Mouse (Mus musculus) MEL (cell line): ENCODE results near the gene Nudt15. TPM values are rescaled to one million over a fixed set of nuclear protein-coding genes. Genes with fewer than 3 reads are reported as not detected.

Experiments
- DNase-seq: peaks from one replicate; pipeline ENCODE4 v3.0.0; 2011; ENCODE audit warnings: low read depth, low spot score
- H3K27ac ChIP-seq: 2 replicates; pipeline ENCODE4 v1.5.1; 2012; ENCODE audit warnings: low read depth, mild to moderate bottlenecking, control low read depth, low read length, moderate library complexity; ENCODE audit not compliant: control insufficient read depth
- H3K27me3 ChIP-seq, 2 experiments: fragments of 150-350 bp in 1 of 2; sonication (generic) in 1 of 2; 2 replicates each; pipeline ENCODE4 v1.6.1; 2012; ENCODE audit warnings: low read length in 2 of 2, mild to moderate bottlenecking in 2 of 2, improper control_type of control experiment in 1 of 2, moderate library complexity in 1 of 2; ENCODE audit not compliant: insufficient read depth in 2 of 2, control insufficient read depth in 1 of 2
- H3K36me3 ChIP-seq, 2 experiments: 2 replicates each; pipeline ENCODE4 v1.6.1; 2012 to 2014; ENCODE audit warnings: low read length in 2 of 2, improper control_type of control experiment in 1 of 2, inconsistent platforms in 1 of 2, mild to moderate bottlenecking in 1 of 2; ENCODE audit not compliant: insufficient read depth in 2 of 2, control insufficient read depth in 1 of 2
- H3K4me1 ChIP-seq, 2 experiments: fragments of 150-350 bp in 1 of 2; sonication (generic) in 1 of 2; 2 replicates each; pipeline ENCODE4 v1.6.1; 2012; ENCODE audit warnings: low read length in 2 of 2, improper control_type of control experiment in 1 of 2, mild to moderate bottlenecking in 1 of 2; ENCODE audit not compliant: insufficient read depth in 2 of 2, control insufficient read depth in 1 of 2
- H3K4me3 ChIP-seq, 2 experiments: fragments of 150-350 bp in 1 of 2; sonication (generic) in 1 of 2; 2 replicates each; pipeline ENCODE4 v1.5.1; 2012; ENCODE audit warnings: low read depth in 2 of 2, low read length in 2 of 2, mild to moderate bottlenecking in 2 of 2, moderate library complexity in 2 of 2, control low read depth in 1 of 2, improper control_type of control experiment in 1 of 2; ENCODE audit not compliant: control insufficient read depth in 1 of 2, insufficient read depth in 1 of 2
- H3K79me2 ChIP-seq: 2 replicates; pipeline ENCODE4 v1.6.1; 2012; ENCODE audit warnings: mild to moderate bottlenecking, low read length, moderate library complexity; ENCODE audit not compliant: control insufficient read depth, poor library complexity, insufficient read depth
- H3K9ac ChIP-seq: 2 replicates; pipeline ENCODE4 v1.6.1; 2012; ENCODE audit warnings: low read depth, mild to moderate bottlenecking, control low read depth, low read length, moderate library complexity; ENCODE audit not compliant: control insufficient read depth, poor library complexity, severe bottlenecking
- H3K9me3 ChIP-seq: fragments of 150-350 bp; sonication (generic); replicated peaks from 2 replicates; pipeline ENCODE4 v1.6.1; 2012; ENCODE audit warnings: mild to moderate bottlenecking, low read length, improper control_type of control experiment, moderate library complexity; ENCODE audit not compliant: insufficient read depth
- CTCF ChIP-seq, 3 experiments: IDR thresholded peaks in 2 of 3; conservative IDR thresholded peaks in 1 of 3; 2 replicates each; pipeline ENCODE4 v1.5.1; 2011 to 2012; ENCODE audit warnings: low read length in 3 of 3, low read depth in 2 of 3, mild to moderate bottlenecking in 2 of 3, improper control_type of control experiment in 1 of 3, inconsistent platforms in 1 of 3, mixed read lengths in 1 of 3, moderate library complexity in 1 of 3; ENCODE audit not compliant: control insufficient read depth in 1 of 3, insufficient read depth in 1 of 3, poor library complexity in 1 of 3, severe bottlenecking in 1 of 3
- EP300 ChIP-seq, 2 experiments: IDR thresholded peaks; 2 replicates each; pipeline ENCODE4 v1.6.1; 2011; ENCODE audit warnings: improper control_type of control experiment in 2 of 2, low read length in 2 of 2, low read depth in 1 of 2, mild to moderate bottlenecking in 1 of 2
- GABPA ChIP-seq: IDR thresholded peaks from 2 replicates; pipeline ENCODE4 v1.6.1; 2012; ENCODE audit warnings: low read depth, mild to moderate bottlenecking, inconsistent platforms, low read length, improper control_type of control experiment, moderate library complexity
- GATA1 ChIP-seq: IDR thresholded peaks from 2 replicates; pipeline ENCODE4 v1.6.1; 2011; ENCODE audit warnings: low read depth, low read length, improper control_type of control experiment
- HCFC1 ChIP-seq: IDR thresholded peaks from 2 replicates; pipeline ENCODE4 v1.6.1; 2012; ENCODE audit warnings: low read depth, mild to moderate bottlenecking, inconsistent platforms, low read length, improper control_type of control experiment, moderate library complexity
- MAFK ChIP-seq: IDR thresholded peaks from 2 replicates; pipeline ENCODE4 v1.6.1; 2011; ENCODE audit warnings: low read depth, mild to moderate bottlenecking, low read length, improper control_type of control experiment, borderline replicate concordance
- MAZ ChIP-seq: IDR thresholded peaks from 2 replicates; pipeline ENCODE4 v1.6.1; 2012; ENCODE audit warnings: low read depth, mild to moderate bottlenecking, inconsistent platforms, low read length, improper control_type of control experiment
- MEF2A ChIP-seq: IDR thresholded peaks from 2 replicates; pipeline ENCODE4 v1.6.1; 2014; ENCODE audit warnings: low read depth, mild to moderate bottlenecking, inconsistent platforms, low read length, improper control_type of control experiment; ENCODE audit not compliant: poor library complexity, insufficient replicate concordance, severe bottlenecking; ENCODE audit errors: extremely low read depth
- MYB ChIP-seq: IDR thresholded peaks from 2 replicates; pipeline ENCODE4 v1.6.1; 2011; ENCODE audit warnings: mild to moderate bottlenecking, low read depth, low read length, improper control_type of control experiment
- MYC ChIP-seq: IDR thresholded peaks from 2 replicates; pipeline ENCODE4 v1.6.1; 2011; ENCODE audit warnings: low read depth, mild to moderate bottlenecking, low read length, improper control_type of control experiment, moderate library complexity
- NELFE ChIP-seq: IDR thresholded peaks from 2 replicates; pipeline ENCODE4 v1.6.1; 2011; ENCODE audit warnings: low read depth, low read length, improper control_type of control experiment
- NRF1 ChIP-seq: IDR thresholded peaks from 2 replicates; pipeline ENCODE4 v1.6.1; 2014; ENCODE audit warnings: low read depth, mild to moderate bottlenecking, inconsistent platforms, low read length, improper control_type of control experiment, moderate library complexity; ENCODE audit not compliant: poor library complexity, insufficient read depth, severe bottlenecking
- POLR2A ChIP-seq, 2 experiments: IDR thresholded peaks; 2 replicates each; pipeline ENCODE4 v1.6.1; 2011 to 2012; ENCODE audit warnings: low read length in 2 of 2, mild to moderate bottlenecking in 2 of 2, control low read depth in 1 of 2, improper control_type of control experiment in 1 of 2, low read depth in 1 of 2, moderate library complexity in 1 of 2; ENCODE audit not compliant: control insufficient read depth in 1 of 2, insufficient read depth in 1 of 2, poor library complexity in 1 of 2
- RAD21 ChIP-seq: IDR thresholded peaks from 2 replicates; pipeline ENCODE4 v1.6.1; 2011; ENCODE audit warnings: mild to moderate bottlenecking, low read depth, low read length, improper control_type of control experiment
- SIN3A ChIP-seq: IDR thresholded peaks from 2 replicates; pipeline ENCODE4 v1.6.1; 2012; ENCODE audit warnings: low read length, improper control_type of control experiment, inconsistent platforms
- SMC3 ChIP-seq: IDR thresholded peaks from 2 replicates; pipeline ENCODE4 v1.6.1; 2011; ENCODE audit warnings: low read depth, low read length, improper control_type of control experiment
- TBP ChIP-seq: IDR thresholded peaks from 2 replicates; pipeline ENCODE4 v1.8.0; 2011; ENCODE audit warnings: low read depth, low read length, improper control_type of control experiment
- UBTF ChIP-seq: IDR thresholded peaks from 2 replicates; pipeline ENCODE4 v1.6.1; 2012; ENCODE audit warnings: low read depth, mild to moderate bottlenecking, inconsistent platforms, low read length, improper control_type of control experiment, moderate library complexity, borderline replicate concordance; ENCODE audit not compliant: insufficient read depth
- ZKSCAN1 ChIP-seq: IDR thresholded peaks from 2 replicates; pipeline ENCODE4 v1.6.1; 2012; ENCODE audit warnings: low read depth, mild to moderate bottlenecking, inconsistent platforms, low read length, improper control_type of control experiment, moderate library complexity
- ZMIZ1 ChIP-seq: IDR thresholded peaks from 2 replicates; pipeline ENCODE4 v1.6.1; 2012; ENCODE audit warnings: low read depth, mild to moderate bottlenecking, inconsistent platforms, low read length, improper control_type of control experiment, moderate library complexity
- ZNF384 ChIP-seq: IDR thresholded peaks from 2 replicates; pipeline ENCODE4 v1.6.1; 2012; ENCODE audit warnings: low read depth, mild to moderate bottlenecking, inconsistent platforms, low read length, improper control_type of control experiment
- polyA plus RNA-seq, 2 experiments: library from polyadenylated mRNA; stranded (reverse) in 1 of 2; unstranded in 1 of 2; fragments of >175 nt in 1 of 2; fragments of >200 nt in 1 of 2; gene quantifications; 2 replicates each; pipeline versions ENCODE4 v1.2.1 to v1.2.4; 2012; ENCODE audit warnings: low replicate concordance in 2 of 2, low read depth in 1 of 2; ENCODE audit not compliant: insufficient read length in 2 of 2, insufficient read depth in 1 of 2, missing spikeins in 1 of 2
- total RNA-seq: library from RNA; depleted of rRNA; stranded (reverse); fragments of 300-350 nt; gene quantifications from 2 replicates; pipeline ENCODE4 v1.2.3, GENCODE M21; 2012

Gene Nudt15
- total and polyA plus RNA-seq, 3 experiments: 8.8 to 12.3 TPM; not detected in 1

GRCm38 (mm10) chr14:73495753-73496152, 52.3 kb downstream of the Nudt15 start:
- Histone ChIP-seq H3K9me3 (no peaks in the 10 kb centered on the region), H3K4me3 (no peak overlapping the region), H3K4me1 (no peaks in the 10 kb centered on the region), H3K36me3 (no peaks in the 10 kb centered on the region), H3K9ac (no peak overlapping the region), H3K27ac (no peak overlapping the region), H3K27me3 (peaks cover 2 to 4% of the 10 kb centered on the region in 2 experiments; a peak in 3 of 4 replicates), H3K79me2 (no peaks in the 10 kb centered on the region)
- TF ChIP-seq MYB (no peak), MEF2A (no peak), HCFC1 (no peak), ZMIZ1 (no peak), MYC (no peak), ZNF384 (no peak)
- DNase-seq: no peak

GRCm38 (mm10) chr14:73494122-73494521, 53.9 kb downstream of the Nudt15 start:
- no peak for DNase-seq
- Histone ChIP-seq H3K79me2 (no peaks in the 10 kb centered on the region), H3K4me1 (no peaks in the 10 kb centered on the region), H3K27ac (no peak overlapping the region), H3K36me3 (no peaks in the 10 kb centered on the region), H3K9me3 (no peaks in the 10 kb centered on the region), H3K9ac (no peak overlapping the region), H3K4me3 (no peak overlapping the region)
- TF ChIP-seq ZMIZ1 (no peak), ZKSCAN1 (no peak), TBP (no peak), POLR2A (IDR thresholded peaks at IDR 0.05; ENCODE audit: control insufficient read depth in 1 of 2, insufficient read depth in 1 of 2, low read depth in 1 of 2, low read length in 2 of 2, poor library complexity in 1 of 2) (no peak), NRF1 (no peak), SIN3A (no peak), MAZ (no peak), GABPA (no peak), RAD21 (no peak), CTCF (IDR thresholded peaks at IDR 0.05 in 2 of 3, conservative IDR thresholded peaks at IDR 0.05 in 1 of 3; ENCODE audit: control insufficient read depth in 1 of 3, insufficient read depth in 1 of 3, low read depth in 2 of 3, low read length in 3 of 3, poor library complexity in 1 of 3, severe bottlenecking in 1 of 3) (no peak)
- TF ChIP-seq, all 39 proteins: peak for 0
- peaks cover 2 to 4% of the 10 kb centered on the region in 2 experiments; a peak in 3 of 4 replicates for H3K27me3 ChIP-seq

GRCm38 (mm10) chr14:73493356-73493755, 54.7 kb downstream of the Nudt15 start:
- TF ChIP-seq UBTF (no peak), GATA1 (no peak), MAZ (no peak), EP300 (IDR thresholded peaks at IDR 0.05; ENCODE audit: low read depth in 1 of 2, low read length in 2 of 2) (no peak), SMC3 (no peak), ZKSCAN1 (no peak), TBP (no peak), MAFK (no peak), NELFE (no peak), RAD21 (no peak), MYC (no peak), GABPA (no peak), MEF2A (no peak), SIN3A (no peak)
- no peaks in the 10 kb centered on the region for H3K4me1 ChIP-seq

More at GRCm38 (mm10) chr14:73493356-73493755, 54.7 kb downstream of the Nudt15 start:
- Histone ChIP-seq H3K27me3 (peaks cover 2 to 4% of the 10 kb centered on the region in 2 experiments; a peak in 3 of 4 replicates), H3K4me3 (no peak overlapping the region), H3K36me3 (no peaks in the 10 kb centered on the region), H3K9ac (no peak overlapping the region), H3K79me2 (no peaks in the 10 kb centered on the region), H3K9me3 (no peaks in the 10 kb centered on the region), H3K27ac (no peak overlapping the region)
- no peak for DNase-seq
